Mouse (Mus musculus) left cerebral cortex, postnatal 4 days (tissue): ENCODE data around the gene Antxr2. TPM values are rescaled to one million over a fixed set of nuclear protein-coding genes. Genes with fewer than 3 reads are reported as not detected.

Experiments
- DNase-seq: peaks from one replicate; pipeline ENCODE4 v3.0.0-alpha.2; 2022
- intact Hi-C: fragments of 180-260 bp; cut with DNase I; formaldehyde crosslinking; loops from one replicate; pipeline ENCODE4 v1.15.1; 2025
- total RNA-seq, 2 experiments: library from RNA; stranded (reverse); gene quantifications; 2 replicates each; pipeline ENCODE4 v1.2.3; 2021

The Antxr2 gene
- total RNA-seq: 1 to 10 TPM; 4.5 to 6.7 TPM

GRCm38 (mm10) chr5:98030902-98031641 is at the start of gene Antxr2:
Gene Antxr2, minus strand, starts transcription at chr5:98031043.
- DNase-seq: peak; percentile 58
- intact Hi-C loops: loop anchor here (5.0 kb wide), 1 partner anchor 136 kb away; the partner anchor contains the start of gene Prdm8

- peak; percentile 32 for DNase-seq
- intact Hi-C loops: no loop called here
These were observed 45.8 kb upstream of the Antxr2 start for GRCm38 (mm10) chr5:98076612-98077011.

- DNase-seq: no peak
- intact Hi-C loops: no loop called here
These were observed 38.3 kb upstream of the Antxr2 start for GRCm38 (mm10) chr5:98069191-98069590.

- intact Hi-C loops: no loop called here
- no peak for DNase-seq
These were observed 24.4 kb upstream of the Antxr2 start for GRCm38 (mm10) chr5:98055275-98055674.

- intact Hi-C loops: no loop called here
- no peak for DNase-seq
These were observed 24.0 kb upstream of the Antxr2 start for GRCm38 (mm10) chr5:98054834-98055233.

- no peak for DNase-seq
- intact Hi-C loops: loop anchor here (5.0 kb wide), 1 partner anchor 132 kb away; the partner anchor contains the start of gene Prdm8
These were observed 4.1 kb upstream of the Antxr2 start for GRCm38 (mm10) chr5:98034928-98035327.

- intact Hi-C loops: loop anchor here (5.0 kb wide), 1 partner anchor 133 kb away; the partner anchor contains the start of gene Prdm8
These were observed 3.4 kb upstream of the Antxr2 start for GRCm38 (mm10) chr5:98034207-98034606.

GRCm38 (mm10) chr5:98032803-98033420 is 2.1 kb upstream of the Antxr2 start:
- DNase-seq: no peak
- intact Hi-C loops: loop anchor here (5.0 kb wide), 1 partner anchor 134 kb away; the partner anchor contains the start of gene Prdm8

More at GRCm38 (mm10) chr5:98034207-98034606, 3.4 kb upstream of the Antxr2 start:
- no peak for DNase-seq

- intact Hi-C loops: loop anchor here (5.0 kb wide), 1 partner anchor 137 kb away; the partner anchor contains the start of gene Prdm8
- peak; percentile 52 for DNase-seq
These were observed 547 bp downstream of the Antxr2 start for GRCm38 (mm10) chr5:98030091-98030901.

- DNase-seq: no peak
- intact Hi-C loops: no loop called here
These were observed 3.0 kb downstream of the Antxr2 start for GRCm38 (mm10) chr5:98027688-98028389.

- DNase-seq: no peak
- intact Hi-C loops: no loop called here
These were observed 4.9 kb downstream of the Antxr2 start for GRCm38 (mm10) chr5:98025921-98026320.

- intact Hi-C loops: no loop called here
- DNase-seq: no peak
These were observed 6.3 kb downstream of the Antxr2 start for GRCm38 (mm10) chr5:98024545-98024944.

GRCm38 (mm10) chr5:98021518-98021917 is 9.3 kb downstream of the Antxr2 start:
- DNase-seq: no peak
- intact Hi-C loops: no loop called here

GRCm38 (mm10) chr5:98020658-98021057 is 10.2 kb downstream of the Antxr2 start:
- no peak for DNase-seq
- intact Hi-C loops: no loop called here

- intact Hi-C loops: no loop called here
These were observed 11.4 kb downstream of the Antxr2 start for GRCm38 (mm10) chr5:98019396-98019795.

GRCm38 (mm10) chr5:98018162-98018561 is 12.7 kb downstream of the Antxr2 start:
- intact Hi-C loops: no loop called here
- DNase-seq: no peak

More at GRCm38 (mm10) chr5:98019396-98019795, 11.4 kb downstream of the Antxr2 start:
- no peak for DNase-seq

- DNase-seq: no peak
- intact Hi-C loops: no loop called here
These were observed 14.3 kb downstream of the Antxr2 start for GRCm38 (mm10) chr5:98016247-98017203.

GRCm38 (mm10) chr5:98005751-98006150 is 25.1 kb downstream of the Antxr2 start:
- intact Hi-C loops: no loop called here
- no peak for DNase-seq

GRCm38 (mm10) chr5:97999261-97999824 is 31.5 kb downstream of the Antxr2 start:
- intact Hi-C loops: no loop called here

More at GRCm38 (mm10) chr5:97999261-97999824, 31.5 kb downstream of the Antxr2 start:
- no peak for DNase-seq
